Mouse (Mus musculus): ENCODE data around the gene Hoxa10.

The Hoxa10 gene

DNA sequence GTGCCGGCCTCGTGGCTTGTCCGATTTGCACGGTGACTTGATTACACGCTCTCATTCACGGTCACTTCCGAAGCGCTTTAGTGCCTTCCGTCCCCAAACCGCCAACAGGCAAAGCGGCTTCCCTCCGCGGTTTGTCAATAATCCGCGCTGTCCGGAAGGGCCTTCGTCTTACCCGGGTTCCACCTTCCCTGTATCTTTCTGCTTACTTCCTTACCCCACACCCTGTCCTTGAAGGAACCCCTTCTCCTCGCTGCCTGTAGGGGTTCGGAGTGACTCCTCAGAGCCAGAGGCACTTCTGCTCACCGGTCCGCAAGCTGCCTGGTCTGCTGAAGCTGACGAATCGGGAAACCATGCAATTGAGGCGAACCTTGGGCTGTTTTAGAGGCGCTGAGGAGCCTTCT is 5.7 kb upstream of the Hoxa10 start:
- no peak for DNase-seq (ENCODE audit: low read depth in 1 of 2, low spot score in 2 of 2)

DNA sequence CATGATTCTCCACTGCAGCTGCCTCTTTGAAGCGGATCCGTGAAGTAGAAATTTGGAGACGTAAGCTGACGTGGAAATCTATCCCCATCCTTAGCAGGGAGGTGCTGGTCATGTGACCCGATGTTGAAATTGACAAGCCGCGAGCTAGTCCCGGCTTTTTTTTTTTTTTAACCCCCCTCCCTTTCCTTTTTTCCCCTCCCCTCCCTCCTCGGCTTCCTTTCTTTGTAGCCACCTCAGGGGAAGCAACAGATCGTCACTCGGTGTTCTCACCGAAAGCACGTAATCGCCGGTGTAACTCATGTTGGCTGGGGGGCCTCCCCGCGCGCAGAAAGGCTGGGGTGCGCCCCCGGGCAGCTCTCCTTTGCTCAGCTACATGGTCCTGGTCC is 5.1 kb upstream of the Hoxa10 start, which contains the start of gene Hoxa11:
TSS of gene Hoxa11 (minus strand) at position 54 of the 386 bp plus-strand sequence.
- no peak for DNase-seq (ENCODE audit: low read depth in 1 of 2, low spot score in 2 of 2)

DNA sequence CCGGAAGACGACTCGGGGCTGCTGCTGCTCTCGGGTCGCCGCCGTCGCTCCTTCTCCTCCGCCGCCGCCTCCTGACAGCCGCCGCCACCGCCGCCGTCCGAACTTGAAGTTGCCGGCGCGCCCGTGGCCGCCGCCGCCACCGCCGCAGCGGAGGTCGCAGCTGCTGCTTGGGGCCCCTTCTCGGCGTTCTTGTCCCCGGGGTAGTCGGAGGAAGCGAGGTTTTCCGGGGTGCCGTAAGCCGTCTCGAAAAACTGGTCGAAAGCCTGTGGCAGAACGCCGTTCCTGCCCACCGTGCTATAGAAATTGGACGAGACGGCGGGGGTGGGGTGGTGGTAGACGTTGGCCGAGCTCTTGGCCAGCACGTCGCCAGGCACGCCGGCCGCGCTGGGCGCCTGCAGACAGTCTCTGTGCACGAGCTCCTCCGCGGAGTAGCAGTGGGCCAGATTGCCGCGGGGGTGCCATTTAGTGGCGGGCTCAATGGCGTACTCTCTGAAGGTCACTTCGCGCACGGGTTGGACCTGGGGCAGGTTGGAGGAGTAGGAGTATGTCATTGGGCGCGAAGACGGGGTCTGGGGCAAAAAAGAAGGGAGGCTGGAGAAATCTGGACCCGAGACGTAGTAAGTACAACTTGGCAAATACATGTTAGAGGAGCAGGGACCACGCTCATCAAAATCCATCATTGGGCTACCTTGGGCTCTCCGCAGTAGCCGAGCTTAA is 4.5 kb upstream of the Hoxa10 start:
- no peak for DNase-seq (ENCODE audit: low read depth in 1 of 2, low spot score in 2 of 2)

DNA sequence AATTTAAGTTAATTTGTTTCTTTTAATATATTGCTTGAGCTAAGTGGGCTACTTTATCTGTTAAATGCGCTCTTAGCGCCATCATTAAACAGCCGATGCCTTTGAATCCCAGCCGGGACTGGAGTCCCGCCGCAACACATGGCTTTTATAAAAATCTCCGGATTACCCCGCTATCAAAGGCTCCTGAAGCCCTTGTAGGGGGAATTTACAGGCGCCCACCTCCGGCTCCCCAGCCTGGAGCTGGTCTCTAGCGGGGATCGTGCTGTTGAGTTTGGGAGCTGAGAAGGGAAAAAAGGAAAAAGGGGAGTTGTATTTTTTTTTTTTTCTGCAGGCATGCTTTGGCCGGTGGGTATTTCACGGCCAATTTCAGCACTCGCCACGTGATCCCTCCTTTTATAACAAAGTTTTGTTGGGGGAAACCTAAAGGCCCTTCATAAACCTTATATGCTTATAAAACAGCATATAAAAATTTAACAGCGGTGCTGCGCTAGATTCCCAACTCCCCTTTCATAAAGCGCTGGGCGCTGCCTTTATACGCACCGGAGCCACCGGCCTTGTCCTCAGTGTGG is 3.9 kb upstream of the Hoxa10 start:
- DNase-seq (ENCODE audit: low read depth in 1 of 2, low spot score in 2 of 2) = no peak

DNA sequence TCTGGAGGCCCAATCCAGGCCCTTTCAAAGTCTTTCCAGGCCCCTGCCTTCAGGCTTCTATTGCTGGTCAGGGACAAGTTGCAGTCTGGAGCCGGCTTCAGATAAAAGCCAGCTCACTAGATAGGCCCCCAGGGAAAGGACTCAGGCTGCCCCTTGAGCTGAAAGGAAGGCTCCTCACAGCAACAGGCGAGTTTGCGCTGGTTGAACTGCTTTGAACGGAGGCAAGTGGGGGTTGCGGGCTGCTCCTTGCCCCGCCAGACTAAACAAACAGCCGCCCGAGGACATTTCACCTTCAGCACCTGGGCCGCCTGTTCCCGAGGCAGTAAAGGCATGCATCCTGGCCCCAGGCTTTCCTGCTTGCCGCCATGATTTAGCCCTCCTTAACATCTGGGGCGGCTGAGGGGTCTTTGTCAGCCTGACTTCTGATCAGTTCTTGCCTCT is 3.0 kb upstream of the Hoxa10 start:
- no peak for DNase-seq (ENCODE audit: low read depth in 1 of 2, low spot score in 2 of 2)

GRCm38 (mm10) chr6:52242801-52243332 is 2.2 kb upstream of the Hoxa10 start:
- no peak for DNase-seq (ENCODE audit: low read depth in 1 of 2, low spot score in 2 of 2)

DNA sequence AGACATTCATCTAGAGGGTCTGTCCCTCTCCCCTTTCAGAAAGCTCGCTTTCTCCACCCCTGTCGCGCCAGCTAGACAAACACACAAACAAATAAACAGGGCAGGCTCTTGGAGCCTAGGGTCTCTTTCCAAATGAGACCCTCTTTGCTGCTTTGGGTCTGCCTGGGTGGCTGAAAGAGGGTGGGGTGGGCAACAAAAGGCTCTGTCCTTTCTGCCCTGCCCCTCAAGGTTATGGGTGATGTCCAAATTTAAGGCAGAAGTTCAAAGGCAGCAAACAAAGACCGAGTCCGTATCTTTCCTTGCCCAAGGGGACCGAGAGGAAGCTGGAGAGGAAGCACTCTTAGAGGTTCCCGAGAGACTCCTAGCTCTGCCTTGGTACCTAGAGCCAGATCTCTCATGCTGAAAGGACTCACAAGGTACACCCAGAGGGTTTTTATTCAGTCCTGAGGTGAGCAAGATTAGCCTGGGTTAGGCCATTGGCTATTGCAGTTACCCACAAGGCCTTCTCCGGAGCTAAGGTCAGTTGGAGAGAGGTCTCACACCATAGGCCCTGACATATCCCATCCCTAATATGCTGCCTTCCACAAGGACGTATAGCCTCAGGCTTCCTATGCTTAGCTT is 457 bp upstream of the Hoxa10 start:
- DNase-seq (ENCODE audit: low read depth in 1 of 2, low spot score in 2 of 2) = no peak

- DNase-seq (ENCODE audit: low read depth in 1 of 2, low spot score in 2 of 2) = no peak
These were observed 847 bp downstream of the Hoxa10 start for GRCm38 (mm10) chr6:52239625-52240388.

DNA sequence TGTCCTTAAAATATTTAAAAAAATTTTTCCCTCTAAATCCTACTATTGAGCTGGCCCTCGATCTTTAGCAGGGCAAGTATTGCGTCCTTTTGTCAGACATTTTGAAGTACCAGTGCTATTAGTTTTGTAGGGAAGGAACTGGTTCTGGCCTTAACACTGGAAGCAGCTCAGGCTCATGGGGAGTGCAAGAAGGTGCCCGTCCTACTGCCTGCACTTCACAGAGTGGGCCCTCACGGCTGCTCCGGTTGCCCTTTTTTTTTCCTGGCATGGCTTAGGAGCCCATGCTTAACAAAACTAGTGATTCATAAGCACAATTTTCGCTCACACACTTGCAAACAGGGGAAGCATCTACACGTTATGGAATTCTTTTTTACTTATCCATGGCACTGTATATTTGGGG is 1.7 kb downstream of the Hoxa10 start:
- DNase-seq (ENCODE audit: low read depth in 1 of 2, low spot score in 2 of 2) = no peak

GRCm38 (mm10) chr6:52238155-52238545 is 2.5 kb downstream of the Hoxa10 start:
- DNase-seq (ENCODE audit: low read depth in 1 of 2, low spot score in 2 of 2) = no peak

GRCm38 (mm10) chr6:52237346-52238154 is 3.1 kb downstream of the Hoxa10 start:
- no peak for DNase-seq (ENCODE audit: low read depth in 1 of 2, low spot score in 2 of 2)

- no peak for DNase-seq (ENCODE audit: low read depth in 1 of 2, low spot score in 2 of 2)
These were observed 3.8 kb downstream of the Hoxa10 start for GRCm38 (mm10) chr6:52236806-52237205.

- no peak for DNase-seq (ENCODE audit: low read depth in 1 of 2, low spot score in 2 of 2)
These were observed 4.8 kb downstream of the Hoxa10 start for GRCm38 (mm10) chr6:52235866-52236265.

GRCm38 (mm10) chr6:52235267-52235666 is 5.4 kb downstream of the Hoxa10 start:
- no peak for DNase-seq (ENCODE audit: low read depth in 1 of 2, low spot score in 2 of 2)

- DNase-seq (ENCODE audit: low read depth in 1 of 2, low spot score in 2 of 2) = no peak
These were observed 6.1 kb downstream of the Hoxa10 start for GRCm38 (mm10) chr6:52234428-52235140.

DNA sequence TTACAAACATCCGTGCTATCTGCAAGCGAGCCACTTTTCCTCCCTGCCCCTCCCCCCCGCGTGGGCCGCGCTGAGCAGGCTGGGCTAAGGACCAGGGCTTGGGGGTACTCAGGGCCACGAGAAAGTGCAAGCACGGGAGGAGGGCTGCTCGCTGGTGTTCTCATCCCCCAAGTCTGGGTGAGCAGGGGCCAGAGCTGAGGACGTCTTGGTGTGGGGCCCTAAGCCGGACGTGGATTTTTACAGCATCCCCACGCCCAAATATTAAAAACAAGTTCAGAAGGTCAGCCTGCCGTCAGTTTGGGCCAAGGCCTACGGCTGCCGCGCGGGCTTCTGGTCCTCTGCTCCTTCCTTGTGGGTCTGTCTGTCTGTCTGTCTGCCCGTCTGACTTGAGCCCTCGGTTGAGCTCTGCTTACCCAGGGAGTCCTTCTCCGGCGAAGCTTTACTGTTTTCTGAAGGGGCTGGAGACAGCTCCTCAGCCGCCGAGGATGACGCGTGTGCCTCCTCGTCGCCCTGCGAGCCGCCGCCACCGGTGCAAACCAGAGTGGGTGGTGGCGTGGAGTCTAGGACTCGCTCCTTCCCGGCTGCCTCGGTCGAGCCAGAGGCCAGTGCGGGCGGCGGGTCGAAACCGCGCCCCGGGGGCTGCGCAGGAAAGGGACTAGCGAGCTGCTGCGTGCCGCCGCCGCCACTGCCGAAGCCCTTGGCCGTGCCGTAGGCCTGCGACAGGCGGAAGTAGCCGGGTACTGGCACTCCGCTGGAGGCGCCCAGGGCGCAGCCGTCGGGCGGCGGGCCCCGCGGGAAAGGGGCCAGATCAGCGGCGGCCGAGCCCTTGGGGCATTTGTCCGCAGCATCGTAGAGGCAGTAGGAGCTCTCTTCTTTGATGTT is 6.9 kb downstream of the Hoxa10 start:
- DNase-seq (ENCODE audit: low read depth in 1 of 2, low spot score in 2 of 2) = no peak

GRCm38 (mm10) chr6:52232984-52233545 is 7.6 kb downstream of the Hoxa10 start:
- no peak for DNase-seq (ENCODE audit: low read depth in 1 of 2, low spot score in 2 of 2)

DNA sequence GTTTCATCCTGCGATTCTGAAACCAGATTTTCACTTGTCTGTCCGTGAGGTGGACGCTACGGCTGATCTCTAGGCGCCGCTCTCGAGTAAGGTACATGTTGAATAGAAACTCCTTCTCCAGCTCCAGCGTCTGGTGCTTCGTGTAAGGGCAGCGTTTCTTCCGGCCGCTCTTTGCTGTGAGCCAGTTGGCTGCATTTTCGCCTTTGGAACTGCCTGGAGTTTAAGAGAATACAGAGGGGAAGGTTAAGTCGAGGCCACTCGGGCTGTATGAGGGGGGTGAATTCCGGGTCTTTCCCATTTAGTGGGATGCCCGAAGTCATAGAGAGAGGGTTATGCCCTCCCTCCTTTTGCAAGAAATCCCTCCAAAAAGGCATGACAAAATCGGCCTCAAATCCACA is 8.1 kb downstream of the Hoxa10 start:
- no peak for DNase-seq (ENCODE audit: low read depth in 1 of 2, low spot score in 2 of 2)
